Mouse (Mus musculus): ENCODE data around the gene Aim2. TPM values are rescaled to one million over a fixed set of nuclear protein-coding genes. Genes with fewer than 3 reads are reported as not detected.
"Not testable (repeated sequence)": the region's sequence is repeated elsewhere in the genome, so short reads cannot be mapped to it uniquely, and the experiment has no call there.

Gene Aim2
- polyA plus RNA-seq, 1 experiment from 2014 or later, result 0.53 TPM

GRCm38 (mm10) chr1:173441210-173441609 lies 90.5 kb downstream of the Aim2 start:
- Histone ChIP-seq H3K9ac (ENCODE audit: low read depth, low read length) (no peak overlapping the region), H3K27ac (replicated peaks; ENCODE audit: low read depth, low read length) (no peak overlapping the region), H3K36me3 (ENCODE audit: control insufficient read depth, insufficient read depth, low read length) (no peaks in the 10 kb centered on the region), H3K4me2 (ENCODE audit: low read depth, low read length) (no peak overlapping the region), H3K4me3 (ENCODE audit: low read depth, low read length) (no peak overlapping the region), H3K9me3 (ENCODE audit: control insufficient read depth, low read length) (no peaks in the 10 kb centered on the region), H3K27me3 (replicated peaks; ENCODE audit: control insufficient read depth, insufficient read depth, low read length) (no peaks in the 10 kb centered on the region), H3K4me1 (ENCODE audit: control insufficient read depth, insufficient read depth, low read length) (no peaks in the 10 kb centered on the region)
- no peak for DNase-seq (ENCODE audit: low spot score)
- no peak for ATAC-seq (ENCODE audit: low read depth)
- 68% methylated on average over 4 of the region's 4 CpGs for WGBS

GRCm38 (mm10) chr1:173443061-173443460 lies 92.4 kb downstream of the Aim2 start:
- WGBS, result 85% methylated on average over 1 of the region's 1 CpGs
- DNase-seq (ENCODE audit: low spot score) (no peak), ATAC-seq (ENCODE audit: low read depth) (no peak)
- Histone ChIP-seq H3K27me3 (replicated peaks; ENCODE audit: control insufficient read depth, insufficient read depth, low read length) (no peaks in the 10 kb centered on the region), H3K4me2 (ENCODE audit: low read depth, low read length) (no peak overlapping the region), H3K9me3 (ENCODE audit: control insufficient read depth, low read length) (no peaks in the 10 kb centered on the region), H3K9ac (ENCODE audit: low read depth, low read length) (no peak overlapping the region), H3K4me1 (ENCODE audit: control insufficient read depth, insufficient read depth, low read length) (no peaks in the 10 kb centered on the region), H3K4me3 (ENCODE audit: low read depth, low read length) (no peak overlapping the region), H3K27ac (replicated peaks; ENCODE audit: low read depth, low read length) (no peak overlapping the region), H3K36me3 (ENCODE audit: control insufficient read depth, insufficient read depth, low read length) (no peaks in the 10 kb centered on the region)

- Histone ChIP-seq H3K4me1 (ENCODE audit: control insufficient read depth, insufficient read depth, low read length) (no peaks in the 10 kb centered on the region), H3K4me3 (ENCODE audit: low read depth, low read length) (no peak overlapping the region), H3K9ac (ENCODE audit: low read depth, low read length) (no peak overlapping the region), H3K36me3 (ENCODE audit: control insufficient read depth, insufficient read depth, low read length) (no peaks in the 10 kb centered on the region), H3K27me3 (replicated peaks; ENCODE audit: control insufficient read depth, insufficient read depth, low read length) (no peaks in the 10 kb centered on the region), H3K27ac (replicated peaks; ENCODE audit: low read depth, low read length) (no peak overlapping the region), H3K9me3 (ENCODE audit: control insufficient read depth, low read length) (no peaks in the 10 kb centered on the region), H3K4me2 (ENCODE audit: low read depth, low read length) (no peak overlapping the region)
- 66% methylated on average over 4 of the region's 4 CpGs for WGBS
- ATAC-seq (ENCODE audit: low read depth), result no peak
- no peak for DNase-seq (ENCODE audit: low spot score)
Observed at GRCm38 (mm10) chr1:173447067-173447466, 96.4 kb downstream of the Aim2 start.

GRCm38 (mm10) chr1:173450621-173451020 lies 99.9 kb downstream of the Aim2 start:
- Histone ChIP-seq H3K36me3 (ENCODE audit: control insufficient read depth, insufficient read depth, low read length) (no peaks in the 10 kb centered on the region), H3K9ac (ENCODE audit: low read depth, low read length) (no peak overlapping the region), H3K4me2 (ENCODE audit: low read depth, low read length) (no peak overlapping the region), H3K4me3 (ENCODE audit: low read depth, low read length) (no peak overlapping the region), H3K27me3 (replicated peaks; ENCODE audit: control insufficient read depth, insufficient read depth, low read length) (no peaks in the 10 kb centered on the region), H3K27ac (replicated peaks; ENCODE audit: low read depth, low read length) (no peak overlapping the region), H3K4me1 (ENCODE audit: control insufficient read depth, insufficient read depth, low read length) (no peaks in the 10 kb centered on the region), H3K9me3 (ENCODE audit: control insufficient read depth, low read length) (no peaks in the 10 kb centered on the region)
- 85% methylated on average over 4 of the region's 4 CpGs for WGBS
- DNase-seq (ENCODE audit: low spot score) (no peak), ATAC-seq (ENCODE audit: low read depth) (no peak)

GRCm38 (mm10) chr1:173451665-173452064 lies 101.0 kb downstream of the Aim2 start:
- Histone ChIP-seq H3K27ac (replicated peaks; ENCODE audit: low read depth, low read length) (no peak overlapping the region), H3K4me1 (ENCODE audit: control insufficient read depth, insufficient read depth, low read length) (no peaks in the 10 kb centered on the region), H3K4me2 (ENCODE audit: low read depth, low read length) (no peak overlapping the region), H3K27me3 (replicated peaks; ENCODE audit: control insufficient read depth, insufficient read depth, low read length) (no peaks in the 10 kb centered on the region), H3K9ac (ENCODE audit: low read depth, low read length) (no peak overlapping the region), H3K9me3 (ENCODE audit: control insufficient read depth, low read length) (no peaks in the 10 kb centered on the region), H3K4me3 (ENCODE audit: low read depth, low read length) (no peak overlapping the region), H3K36me3 (ENCODE audit: control insufficient read depth, insufficient read depth, low read length) (no peaks in the 10 kb centered on the region)
- WGBS, result 86% methylated on average over 5 of the region's 5 CpGs
- no peak for ATAC-seq (ENCODE audit: low read depth)
- DNase-seq (ENCODE audit: low spot score), result no peak

GRCm38 (mm10) chr1:173456139-173456754 lies 105.6 kb downstream of the Aim2 start:
- DNase-seq (ENCODE audit: low spot score) (peak; percentile 55), ATAC-seq (ENCODE audit: low read depth) (peak; percentile 75; the same call in 1 of the 2 replicates)
- 54% methylated on average over 7 of the region's 7 CpGs for WGBS

GRCm38 (mm10) chr1:173456761-173457160 lies 106.1 kb downstream of the Aim2 start:
- no peak overlapping the region for H3K9ac ChIP-seq (ENCODE audit: low read depth, low read length)
- no peak for DNase-seq (ENCODE audit: low spot score)
- WGBS, result 86% methylated on average over 5 of the region's 5 CpGs
- no peak overlapping the region for H3K4me3 ChIP-seq (ENCODE audit: low read depth, low read length)
- ATAC-seq (ENCODE audit: low read depth), result no peak
- H3K4me2 ChIP-seq (ENCODE audit: low read depth, low read length), result no peak overlapping the region
- H3K9me3 ChIP-seq (ENCODE audit: control insufficient read depth, low read length), result no peaks in the 10 kb centered on the region
- H3K27ac ChIP-seq (replicated peaks; ENCODE audit: low read depth, low read length), result no peak overlapping the region
- no peaks in the 10 kb centered on the region for H3K4me1 ChIP-seq (ENCODE audit: control insufficient read depth, insufficient read depth, low read length)
- H3K36me3 ChIP-seq (ENCODE audit: control insufficient read depth, insufficient read depth, low read length), result no peaks in the 10 kb centered on the region
- H3K27me3 ChIP-seq (replicated peaks; ENCODE audit: control insufficient read depth, insufficient read depth, low read length), result no peaks in the 10 kb centered on the region

More at GRCm38 (mm10) chr1:173456139-173456754, 105.6 kb downstream of the Aim2 start:
- H3K9ac ChIP-seq (ENCODE audit: low read depth, low read length), result no peak overlapping the region
- no peaks in the 10 kb centered on the region for H3K4me1 ChIP-seq (ENCODE audit: control insufficient read depth, insufficient read depth, low read length)
- H3K27me3 ChIP-seq (replicated peaks; ENCODE audit: control insufficient read depth, insufficient read depth, low read length), result no peaks in the 10 kb centered on the region
- H3K27ac ChIP-seq (replicated peaks; ENCODE audit: low read depth, low read length), result no peak overlapping the region
- no peak overlapping the region for H3K4me2 ChIP-seq (ENCODE audit: low read depth, low read length)
- H3K9me3 ChIP-seq (ENCODE audit: control insufficient read depth, low read length), result no peaks in the 10 kb centered on the region
- no peak overlapping the region for H3K4me3 ChIP-seq (ENCODE audit: low read depth, low read length)
- H3K36me3 ChIP-seq (ENCODE audit: control insufficient read depth, insufficient read depth, low read length), result no peaks in the 10 kb centered on the region

GRCm38 (mm10) chr1:173480399-173481181 lies 129.9 kb downstream of the Aim2 start:
- not testable (repeated sequence) for H3K4me3 ChIP-seq (ENCODE audit: low read depth, low read length); H3K9me3 ChIP-seq (ENCODE audit: control insufficient read depth, low read length); H3K9ac ChIP-seq (ENCODE audit: low read depth, low read length); H3K36me3 ChIP-seq (ENCODE audit: control insufficient read depth, insufficient read depth, low read length); H3K4me2 ChIP-seq (ENCODE audit: low read depth, low read length); H3K4me1 ChIP-seq (ENCODE audit: control insufficient read depth, insufficient read depth, low read length); ATAC-seq (ENCODE audit: low read depth); H3K27ac ChIP-seq (replicated peaks; ENCODE audit: low read depth, low read length); DNase-seq (ENCODE audit: low spot score); H3K27me3 ChIP-seq (replicated peaks; ENCODE audit: control insufficient read depth, insufficient read depth, low read length)
- WGBS, result 77% methylated on average over 5 of the region's 5 CpGs

GRCm38 (mm10) chr1:173481182-173481574 lies 130.5 kb downstream of the Aim2 start:
- not testable (repeated sequence) for ATAC-seq (ENCODE audit: low read depth); H3K4me1 ChIP-seq (ENCODE audit: control insufficient read depth, insufficient read depth, low read length); DNase-seq (ENCODE audit: low spot score); H3K4me2 ChIP-seq (ENCODE audit: low read depth, low read length); H3K9ac ChIP-seq (ENCODE audit: low read depth, low read length); H3K4me3 ChIP-seq (ENCODE audit: low read depth, low read length); H3K36me3 ChIP-seq (ENCODE audit: control insufficient read depth, insufficient read depth, low read length); H3K27ac ChIP-seq (replicated peaks; ENCODE audit: low read depth, low read length); H3K27me3 ChIP-seq (replicated peaks; ENCODE audit: control insufficient read depth, insufficient read depth, low read length); H3K9me3 ChIP-seq (ENCODE audit: control insufficient read depth, low read length)
- WGBS, result 75% methylated on average over 3 of the region's 3 CpGs
